Mouse (Mus musculus) splenic B cell, adult 2 months (primary cell): ENCODE measurements around the gene Hist1h4f.
"Not testable (repeated sequence)": the region's sequence is repeated elsewhere in the genome, so short reads cannot be mapped to it uniquely, and the experiment has no call there.

Source experiments
- DNase-seq: peaks from one replicate; pipeline ENCODE4 v3.0.0-alpha.2; 2011; ENCODE audit warnings: low read depth, low spot score
- H3K27me3 ChIP-seq: 2 replicates; pipeline ENCODE4 v1.6.1; 2012; ENCODE audit warnings: mild to moderate bottlenecking, low read length, moderate library complexity, mixed read lengths; ENCODE audit not compliant: control insufficient read depth, poor library complexity, insufficient read depth, severe bottlenecking
- H3K36me3 ChIP-seq: 2 replicates; pipeline ENCODE4 v1.6.1; 2012; ENCODE audit warnings: mild to moderate bottlenecking, low read length, moderate library complexity, mixed read lengths; ENCODE audit not compliant: control insufficient read depth, poor library complexity, insufficient read depth, severe bottlenecking

Hist1h4f gene

GRCm38 (mm10) chr13:23572218-23573033 lies 21.0 kb upstream of the Hist1h4f start:
- peak; percentile 13 for DNase-seq
- Histone ChIP-seq H3K27me3 (no peaks in the 10 kb centered on the region), H3K36me3 (no peaks in the 10 kb centered on the region)

DNA sequence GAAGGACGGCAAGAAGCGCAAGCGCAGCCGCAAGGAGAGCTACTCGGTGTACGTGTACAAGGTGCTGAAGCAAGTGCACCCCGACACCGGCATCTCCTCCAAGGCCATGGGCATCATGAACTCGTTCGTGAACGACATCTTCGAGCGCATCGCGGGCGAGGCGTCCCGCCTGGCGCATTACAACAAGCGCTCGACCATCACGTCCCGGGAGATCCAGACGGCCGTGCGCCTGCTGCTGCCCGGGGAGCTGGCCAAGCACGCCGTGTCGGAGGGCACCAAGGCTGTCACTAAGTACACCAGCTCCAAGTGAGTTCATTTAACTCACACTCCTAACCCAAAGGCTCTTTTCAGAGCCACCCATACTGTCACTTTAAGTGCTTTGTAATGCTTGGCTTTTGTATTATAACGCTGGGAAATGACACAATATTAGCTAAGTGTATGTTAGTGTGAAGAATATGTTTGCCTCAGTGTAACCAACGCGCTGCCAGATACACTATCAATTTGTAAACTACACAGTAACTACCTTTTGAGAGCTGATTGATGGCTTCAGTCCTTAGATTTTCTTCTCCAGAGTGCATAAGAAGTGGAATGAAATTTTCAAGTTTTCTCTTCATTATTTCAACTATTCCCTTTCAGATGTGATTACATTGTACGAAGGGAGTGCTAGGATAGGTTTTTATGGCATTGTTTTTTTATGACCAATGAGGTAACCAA lies 20.2 kb upstream of the Hist1h4f start:
- DNase-seq = peak; percentile 38
- not testable (repeated sequence) for H3K27me3 ChIP-seq, H3K36me3 ChIP-seq

DNA sequence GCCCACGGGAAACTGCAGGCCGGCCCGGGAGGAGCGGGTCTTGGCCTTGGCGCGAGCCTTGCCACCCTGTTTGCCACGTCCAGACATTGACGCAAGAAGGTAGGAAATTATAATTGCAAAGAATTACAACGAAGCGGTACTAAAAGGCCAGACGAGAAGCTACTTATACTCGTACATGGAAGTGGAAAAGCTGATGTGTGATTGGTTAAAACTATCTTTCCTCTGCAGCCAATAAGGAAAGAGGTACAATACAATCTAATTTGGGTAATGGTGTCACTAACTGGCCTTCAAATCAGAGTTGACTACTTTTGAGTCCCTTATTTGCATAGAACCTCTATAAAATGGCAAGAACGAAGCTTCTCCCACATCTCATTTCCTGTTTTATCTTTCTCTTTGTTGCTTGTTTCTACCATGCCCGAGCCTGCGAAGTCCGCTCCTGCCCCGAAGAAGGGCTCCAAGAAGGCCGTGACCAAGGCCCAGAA lies 19.6 kb upstream of the Hist1h4f start, which contains the start of the genes Hist1h2ae and Hist1h2bg:
Gene Hist1h2ae (minus strand): TSS at position 199 of the 482 bp plus-strand sequence.
Gene Hist1h2bg (plus strand): TSS at position 375 of the 482 bp plus-strand sequence.
- no peaks in the 10 kb centered on the region for H3K36me3 ChIP-seq
- H3K27me3 ChIP-seq = no peaks in the 10 kb centered on the region
- DNase-seq = peak; percentile 95

GRCm38 (mm10) chr13:23570261-23571021 lies 19.0 kb upstream of the Hist1h4f start:
- not testable (repeated sequence) for H3K36me3 ChIP-seq, H3K27me3 ChIP-seq
- DNase-seq = peak; percentile 29

GRCm38 (mm10) chr13:23564482-23564881 lies 13.0 kb upstream of the Hist1h4f start:
- DNase-seq = no peak
- Histone ChIP-seq H3K27me3 (no peaks in the 10 kb centered on the region), H3K36me3 (no peaks in the 10 kb centered on the region)

DNA sequence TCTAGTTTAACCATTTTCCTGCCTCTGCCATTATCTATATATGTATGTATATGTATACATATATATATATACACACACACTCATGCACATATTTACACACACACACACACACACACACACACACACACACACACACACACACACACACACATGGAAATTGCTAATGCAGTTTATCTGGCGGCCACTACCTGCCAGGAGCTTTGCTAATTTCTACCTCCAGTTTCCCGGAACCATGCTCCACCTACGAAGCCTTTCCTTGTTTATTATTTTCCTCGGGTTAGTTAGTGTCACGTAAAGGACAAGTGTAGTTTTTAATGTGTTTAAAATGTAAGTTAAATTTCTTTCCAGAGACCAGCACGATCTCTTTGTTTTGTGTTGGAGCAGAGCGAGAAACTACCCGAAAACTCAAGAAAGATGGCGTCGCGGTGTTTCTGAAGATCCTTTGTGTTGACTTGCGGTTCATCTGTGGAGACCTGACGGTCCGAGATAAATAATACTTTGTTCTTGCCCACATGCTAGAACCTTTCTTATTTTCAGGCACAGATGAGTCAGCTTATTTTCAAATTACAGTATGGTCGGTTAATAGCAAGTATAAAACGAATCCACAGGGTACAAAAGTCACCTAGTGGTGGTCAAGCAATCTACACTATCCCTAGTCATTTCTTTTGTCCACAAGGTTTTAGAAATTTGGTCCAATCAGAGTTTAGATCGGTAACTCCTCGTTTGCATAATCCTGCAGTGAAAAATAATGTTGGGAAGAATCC lies 11.4 kb upstream of the Hist1h4f start:
- no peaks in the 10 kb centered on the region for H3K27me3 ChIP-seq
- H3K36me3 ChIP-seq = no peaks in the 10 kb centered on the region
- DNase-seq = peak; percentile 64

- not testable (repeated sequence) for H3K27me3 ChIP-seq, H3K36me3 ChIP-seq
- DNase-seq = peak; percentile 99
Observed at GRCm38 (mm10) chr13:23561883-23562659, 10.6 kb upstream of the Hist1h4f start, which contains the start of gene Hist1h3e. Gene Hist1h3e, minus strand, starts transcription at chr13:23562369.

- H3K36me3 ChIP-seq, H3K27me3 ChIP-seq, DNase-seq: not testable (repeated sequence)
Observed at GRCm38 (mm10) chr13:23561531-23561882, 10.1 kb upstream of the Hist1h4f start.

GRCm38 (mm10) chr13:23560699-23561098 lies 9.3 kb upstream of the Hist1h4f start:
- not testable (repeated sequence) for DNase-seq, H3K36me3 ChIP-seq, H3K27me3 ChIP-seq

GRCm38 (mm10) chr13:23556906-23557305 lies 5.5 kb upstream of the Hist1h4f start:
- Histone ChIP-seq H3K36me3 (no peaks in the 10 kb centered on the region), H3K27me3 (no peaks in the 10 kb centered on the region)
- DNase-seq = no peak

DNA sequence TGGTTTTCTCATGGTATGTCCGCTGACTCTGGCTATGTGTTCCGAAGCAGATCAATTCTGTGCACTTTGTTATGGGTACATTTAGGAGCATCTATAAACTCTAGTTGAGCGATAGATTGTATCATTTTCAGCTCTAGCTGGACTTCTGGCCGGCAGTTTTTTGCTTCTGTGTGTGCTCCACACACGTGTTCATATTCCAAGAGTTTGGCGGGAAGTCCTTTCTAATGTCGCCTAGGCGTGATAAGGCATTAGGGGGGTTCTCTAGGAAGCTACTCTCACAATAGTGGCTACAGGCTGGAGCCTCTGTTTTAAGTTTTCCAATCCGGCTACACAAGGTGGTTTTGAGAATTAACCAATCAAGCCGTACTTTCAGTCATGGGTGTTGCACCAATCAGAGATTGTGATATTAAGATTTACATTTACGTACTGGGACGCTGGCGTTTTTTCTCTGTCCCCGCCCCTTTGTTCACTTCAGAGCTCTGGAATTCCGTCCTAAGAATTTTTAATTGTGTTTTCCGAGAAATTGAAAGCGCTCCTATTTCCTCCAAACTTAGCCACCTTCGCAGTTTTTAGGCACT lies 4.5 kb upstream of the Hist1h4f start:
- Histone ChIP-seq H3K27me3 (no peaks in the 10 kb centered on the region), H3K36me3 (no peaks in the 10 kb centered on the region)
- DNase-seq = peak; percentile 88

- no peaks in the 10 kb centered on the region for H3K36me3 ChIP-seq
- H3K27me3 ChIP-seq = no peaks in the 10 kb centered on the region
- peak; percentile 85 for DNase-seq
Observed at GRCm38 (mm10) chr13:23554925-23555838, 3.7 kb upstream of the Hist1h4f start.
